Mouse (Mus musculus): ENCODE measurements around the gene Alk.

Gene Alk

DNA sequence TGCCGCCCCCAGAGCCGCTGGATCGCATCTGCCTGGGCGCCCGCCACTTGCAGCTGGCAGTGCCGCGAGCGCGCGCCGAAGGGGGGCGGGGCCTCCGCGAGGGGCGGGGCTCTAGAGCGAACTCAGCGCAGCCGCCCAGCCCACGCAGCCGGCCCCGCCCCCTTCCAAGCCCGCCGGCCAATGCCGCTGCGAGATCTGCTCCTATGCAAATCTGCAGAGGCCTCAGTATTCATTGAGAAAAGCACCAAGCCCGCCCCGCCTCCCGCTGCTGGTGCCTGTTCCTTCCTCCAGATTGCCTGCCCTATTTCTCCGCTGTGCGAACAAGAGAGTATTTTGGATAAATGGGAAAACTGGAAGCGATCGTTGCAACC, at the start of gene Alk:
Gene Alk (minus strand): TSS at position 18 of the 371 bp plus-strand sequence.
- peak; percentile 91 for DNase-seq (ENCODE audit: low spot score in 2 of 2)

- DNase-seq (ENCODE audit: low spot score in 2 of 2), result no peak
Observed at GRCm38 (mm10) chr17:72652801-72653200, 48.4 kb upstream of the Alk start.

GRCm38 (mm10) chr17:72648607-72649217, 44.3 kb upstream of the Alk start:
- DNase-seq (ENCODE audit: low spot score in 2 of 2), result no peak

GRCm38 (mm10) chr17:72646167-72646566, 41.7 kb upstream of the Alk start:
- DNase-seq (ENCODE audit: low spot score in 2 of 2), result no peak

DNA sequence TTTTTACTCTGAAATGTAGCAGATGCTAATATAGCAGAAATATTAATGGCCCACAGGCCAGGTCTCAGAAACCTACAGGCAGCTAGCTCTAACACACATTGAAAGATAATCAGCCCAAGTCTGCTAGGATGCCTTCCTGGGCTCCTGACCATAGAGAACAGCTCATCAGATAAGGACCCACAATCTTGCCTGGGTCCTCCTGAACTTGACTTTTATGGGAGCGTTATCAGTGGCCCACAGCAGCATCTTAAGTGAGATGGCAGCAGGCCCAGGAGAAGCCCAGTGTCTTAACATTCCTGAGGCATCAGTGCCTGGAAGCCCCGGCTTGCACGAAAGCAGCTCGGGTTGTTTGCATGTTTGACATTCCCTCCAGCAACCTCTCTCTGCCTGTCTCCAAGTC, 35.7 kb upstream of the Alk start:
- DNase-seq (ENCODE audit: low spot score in 2 of 2), result no peak

DNA sequence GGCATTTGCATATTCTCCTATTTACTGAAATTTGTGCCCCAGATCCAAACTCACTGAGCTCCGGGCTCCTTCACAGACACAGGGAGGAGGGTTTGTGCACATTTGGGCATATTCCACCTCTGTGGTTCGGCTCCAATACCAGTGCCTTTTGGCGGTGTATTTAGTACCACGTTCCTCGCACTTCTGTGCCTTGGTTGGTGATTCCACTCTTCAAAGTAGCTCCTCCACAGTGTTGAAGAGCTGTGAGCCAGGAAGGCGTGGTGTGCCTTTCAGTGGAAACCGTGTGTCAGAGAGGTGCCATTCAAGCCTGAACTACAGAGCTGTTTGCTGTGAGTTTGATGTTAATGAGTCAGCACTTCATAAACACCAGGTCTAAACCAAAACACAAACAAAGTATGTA, 35.0 kb upstream of the Alk start:
- no peak for DNase-seq (ENCODE audit: low spot score in 2 of 2)

GRCm38 (mm10) chr17:72606251-72606650, 1.8 kb upstream of the Alk start:
- peak; percentile 65 to 85 for DNase-seq (ENCODE audit: low spot score in 2 of 2)

DNA sequence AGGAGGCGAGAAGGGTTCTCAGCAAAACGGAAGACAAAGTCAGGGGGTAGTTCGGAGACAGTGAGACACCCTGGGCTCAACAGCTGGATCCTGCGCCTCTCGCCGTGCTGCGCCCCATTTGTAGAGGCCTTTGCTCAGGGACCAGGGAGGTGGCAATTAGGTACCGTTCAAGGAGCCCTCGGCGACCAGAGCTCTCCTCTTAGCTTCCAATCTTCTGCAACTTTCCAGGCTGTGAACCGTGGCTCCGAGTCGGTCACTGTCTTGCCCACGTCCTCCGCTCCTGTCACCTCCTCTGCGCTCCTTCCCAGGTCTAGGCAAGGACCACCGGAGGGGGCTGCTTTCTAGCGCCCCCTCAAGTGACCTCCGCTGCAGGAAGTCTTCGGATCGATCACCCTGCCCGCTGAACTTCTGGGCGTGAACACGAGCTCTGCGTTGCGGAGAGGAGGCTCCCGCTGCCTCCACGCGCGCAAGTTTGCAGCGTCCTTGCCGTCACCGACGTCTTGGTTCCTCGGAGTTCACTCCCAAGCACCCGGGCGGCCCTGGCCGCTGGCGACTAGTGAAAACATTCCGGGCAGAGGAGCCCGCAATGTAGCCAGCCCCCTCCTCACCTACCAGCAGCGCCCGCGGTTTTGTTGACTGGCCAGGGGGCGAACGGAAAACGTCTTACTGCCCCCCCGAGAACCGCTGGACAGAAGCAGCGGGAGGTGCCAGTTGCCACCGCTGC, 379 bp downstream of the Alk start:
- peak in 1 of 2 experiments; percentile 22 for DNase-seq (ENCODE audit: low spot score in 2 of 2)

GRCm38 (mm10) chr17:72603118-72603885, 1.1 kb downstream of the Alk start:
- DNase-seq (ENCODE audit: low spot score in 2 of 2), result peak; percentile 5 to 54

- DNase-seq (ENCODE audit: low spot score in 2 of 2), result no peak
Observed at GRCm38 (mm10) chr17:72600806-72601205, 3.6 kb downstream of the Alk start.

DNA sequence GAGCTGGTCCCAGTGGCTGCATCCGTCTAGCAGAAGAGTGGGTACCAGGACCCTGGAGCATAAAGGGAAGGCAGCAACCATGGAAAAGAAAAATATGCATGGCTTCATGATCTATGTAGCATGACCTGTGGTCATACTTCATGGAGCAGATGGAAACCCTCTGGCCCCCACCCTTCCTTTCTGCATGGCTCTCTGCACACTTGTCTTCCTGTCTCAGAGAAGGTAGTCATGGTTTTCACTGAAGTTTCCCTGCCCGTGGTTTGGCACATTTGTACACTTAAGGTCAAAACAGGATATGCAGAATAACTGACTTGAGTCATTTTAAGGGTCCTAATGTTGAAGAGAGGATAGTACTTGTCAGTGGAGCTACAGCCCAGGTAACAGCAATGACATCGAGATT, 16.8 kb downstream of the Alk start:
- DNase-seq (ENCODE audit: low spot score in 2 of 2), result no peak

DNA sequence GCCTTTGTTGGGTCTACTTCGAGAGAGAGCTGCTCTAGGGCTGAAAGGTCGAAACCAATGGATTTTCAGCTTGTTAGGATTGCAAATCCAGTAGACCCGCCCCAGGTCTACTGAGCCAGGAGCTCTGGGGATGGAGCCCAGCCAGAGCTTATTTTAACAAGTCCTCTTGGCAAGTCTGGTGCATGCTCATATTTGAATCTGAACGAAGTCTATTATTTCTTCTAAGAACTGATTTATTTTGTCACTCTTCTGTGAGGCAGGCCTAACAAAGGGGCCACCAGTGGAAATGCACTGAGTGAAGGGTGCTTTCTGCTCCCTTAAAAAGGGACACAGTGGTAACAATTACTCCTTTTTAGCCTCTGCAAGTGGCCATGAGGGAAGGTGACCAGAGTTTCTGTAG, 24.3 kb downstream of the Alk start:
- DNase-seq (ENCODE audit: low spot score in 2 of 2), result peak; percentile 14 to 18

GRCm38 (mm10) chr17:72579321-72579720, 25.1 kb downstream of the Alk start:
- no peak for DNase-seq (ENCODE audit: low spot score in 2 of 2)

- no peak for DNase-seq (ENCODE audit: low spot score in 2 of 2)
Observed at GRCm38 (mm10) chr17:72571379-72571778, 33.0 kb downstream of the Alk start.

DNA sequence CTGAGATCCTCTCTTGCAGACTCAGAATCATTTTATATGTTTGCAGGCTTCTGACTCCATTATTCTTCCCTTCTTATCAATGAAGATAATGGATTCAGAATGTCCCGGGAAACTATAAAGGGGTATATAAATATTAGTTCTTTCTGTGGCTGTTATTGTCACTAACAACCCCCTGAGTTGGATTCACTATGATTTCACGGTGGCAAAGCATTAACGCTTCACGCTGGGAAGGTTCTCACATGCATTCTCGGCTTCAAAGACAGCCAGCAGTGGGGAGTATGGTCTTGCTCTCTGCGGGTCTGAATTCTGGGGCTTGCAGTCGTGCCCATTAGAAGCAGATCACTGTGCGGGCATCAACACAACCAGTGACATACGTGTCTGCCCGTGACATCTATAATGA, 34.9 kb downstream of the Alk start:
- DNase-seq (ENCODE audit: low spot score in 2 of 2), result no peak

DNA sequence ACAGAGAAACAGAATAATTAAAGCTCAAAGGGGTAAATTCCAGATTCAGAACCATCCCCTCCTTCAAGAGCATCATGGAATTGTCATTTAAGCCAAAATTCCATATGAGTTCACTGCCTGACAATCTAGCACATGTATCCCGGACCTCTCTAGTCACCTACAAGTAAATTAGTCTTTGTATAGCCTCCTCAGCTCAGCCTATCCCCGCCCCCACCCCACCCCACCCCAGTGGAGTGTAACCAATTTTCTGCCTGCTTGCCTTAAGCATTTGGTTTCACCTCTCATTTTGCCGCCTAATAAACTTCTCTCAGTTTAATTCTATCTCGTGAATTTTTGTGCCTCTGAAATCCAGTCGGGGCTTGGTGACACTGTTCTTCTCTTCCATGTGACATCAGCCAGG, 41.0 kb downstream of the Alk start:
- no peak for DNase-seq (ENCODE audit: low spot score in 2 of 2)

- no peak for DNase-seq (ENCODE audit: low spot score in 2 of 2)
Observed at GRCm38 (mm10) chr17:72561471-72561870, 43.0 kb downstream of the Alk start.

DNA sequence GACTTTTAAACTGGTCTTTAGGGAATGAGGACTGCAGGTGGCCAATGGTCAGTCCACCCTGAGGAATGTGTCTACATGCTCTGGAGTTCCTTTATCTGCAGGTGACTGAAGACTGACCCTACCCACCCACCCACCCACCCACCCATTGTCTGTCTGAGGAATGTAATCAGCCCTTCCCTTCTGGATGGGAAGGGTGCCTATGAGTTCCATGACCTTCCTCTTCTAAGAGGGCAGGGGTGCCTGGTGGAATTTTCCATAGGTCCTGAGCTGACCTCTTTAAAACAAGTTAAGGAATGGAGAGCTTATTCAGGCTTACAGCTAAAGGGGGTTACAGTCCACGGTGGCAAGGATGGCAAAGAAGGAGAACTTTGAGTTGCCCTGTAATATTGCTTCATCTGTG, 43.7 kb downstream of the Alk start:
- DNase-seq (ENCODE audit: low spot score in 2 of 2), result no peak

DNA sequence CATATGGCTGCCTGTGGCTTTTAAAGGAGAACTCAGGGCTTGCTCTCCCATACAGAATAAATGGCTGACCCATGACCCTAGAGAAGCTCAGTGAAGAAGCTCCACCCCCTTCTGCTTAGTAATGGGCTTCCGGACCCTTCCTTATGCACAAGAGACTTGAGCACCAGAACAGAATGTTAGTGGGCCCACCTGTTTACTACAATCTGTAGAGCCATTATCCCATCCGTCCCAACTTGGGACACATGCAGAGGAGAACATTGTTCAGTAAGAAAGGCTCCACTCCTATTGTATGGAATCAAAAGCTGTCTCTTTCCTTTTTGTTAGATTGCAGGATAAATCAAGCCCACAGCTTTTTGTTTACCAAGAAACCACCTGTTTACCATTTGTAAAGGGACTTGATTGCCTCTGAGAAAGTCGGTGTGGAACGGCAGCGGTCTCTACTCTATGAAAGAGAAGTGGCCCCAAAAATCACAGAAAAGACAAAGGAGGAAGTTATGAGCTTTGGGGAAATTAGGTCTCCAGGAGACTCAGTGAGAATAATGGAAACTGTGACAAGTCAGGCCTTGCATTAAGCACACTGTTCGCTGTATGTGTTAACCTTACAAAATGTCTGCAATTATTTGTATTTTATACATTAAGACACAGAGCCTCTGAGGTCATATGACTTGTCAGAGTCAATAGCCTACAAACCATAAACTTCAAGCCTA, 47.2 kb downstream of the Alk start:
- DNase-seq (ENCODE audit: low spot score in 2 of 2), result no peak

GRCm38 (mm10) chr17:72546274-72546673, 58.2 kb downstream of the Alk start:
- DNase-seq (ENCODE audit: low spot score in 2 of 2), result no peak

GRCm38 (mm10) chr17:72535304-72535703, 69.1 kb downstream of the Alk start:
- no peak for DNase-seq (ENCODE audit: low spot score in 2 of 2)

GRCm38 (mm10) chr17:72532266-72532665, 72.2 kb downstream of the Alk start:
- no peak for DNase-seq (ENCODE audit: low spot score in 2 of 2)

Measured in frontal cortex, postnatal 10 days (tissue).